Mouse (Mus musculus) megakaryocyte, embryonic 14.5 days (primary cell): ENCODE results near the gene Sox13. TPM values are rescaled to one million over a fixed set of nuclear protein-coding genes. Genes with fewer than 3 reads are reported as not detected.
"Not testable (repeated sequence)": the region's sequence is repeated elsewhere in the genome, so short reads cannot be mapped to it uniquely, and the experiment has no call there.

Source experiments
- H3K27me3 ChIP-seq: replicated peaks from 2 replicates; pipeline ENCODE3; 2012; ENCODE audit warnings: inconsistent platforms
- H3K36me3 ChIP-seq: replicated peaks from 2 replicates; pipeline ENCODE3; 2012; ENCODE audit warnings: low read length, inconsistent platforms, mixed read lengths
- H3K4me1 ChIP-seq: 2 replicates; pipeline ENCODE4 v1.6.1; 2012; ENCODE audit warnings: inconsistent platforms
- H3K4me3 ChIP-seq: replicated peaks from 2 replicates; pipeline ENCODE3; 2012; ENCODE audit warnings: moderate library complexity, mild to moderate bottlenecking, inconsistent platforms
- H3K9me3 ChIP-seq: 2 replicates; pipeline ENCODE4 v1.6.1; 2012; ENCODE audit warnings: inconsistent platforms
- FLI1 ChIP-seq: IDR thresholded peaks from 2 replicates; pipeline ENCODE4 v1.6.1; 2012; ENCODE audit warnings: low read length, inconsistent platforms, mixed read lengths
- GATA1 ChIP-seq: IDR thresholded peaks from 3 replicates; pipeline ENCODE4 v1.6.1; 2012; ENCODE audit warnings: mixed read lengths, low read length, inconsistent platforms, borderline replicate concordance
- polyA plus RNA-seq: library from polyadenylated mRNA; stranded (reverse); fragments of >175 nt; gene quantifications from 2 replicates; pipeline ENCODE4 v1.2.3, GENCODE M21; 2012; ENCODE audit warnings: low replicate concordance; ENCODE audit not compliant: insufficient read depth

Gene Sox13
- polyA plus RNA-seq, 1 experiment = 1.3 TPM

- H3K27me3 ChIP-seq = peaks cover 60% of the 10 kb centered on the region
- peak overlapping the region; percentile 62 for H3K4me3 ChIP-seq
- H3K4me1 ChIP-seq = peaks cover 12% of the 10 kb centered on the region
- TF ChIP-seq GATA1 = no peak
- no peak for TF ChIP-seq FLI1
- H3K9me3 ChIP-seq = 0 out of 2 replicates have a peak, but pooled peaks cover 3% of the 10 kb centered on the region
- H3K36me3 ChIP-seq = no peaks in the 10 kb centered on the region
Measured at GRCm38 (mm10) chr1:133347226-133347625, 77.0 kb downstream of the Sox13 start.

DNA sequence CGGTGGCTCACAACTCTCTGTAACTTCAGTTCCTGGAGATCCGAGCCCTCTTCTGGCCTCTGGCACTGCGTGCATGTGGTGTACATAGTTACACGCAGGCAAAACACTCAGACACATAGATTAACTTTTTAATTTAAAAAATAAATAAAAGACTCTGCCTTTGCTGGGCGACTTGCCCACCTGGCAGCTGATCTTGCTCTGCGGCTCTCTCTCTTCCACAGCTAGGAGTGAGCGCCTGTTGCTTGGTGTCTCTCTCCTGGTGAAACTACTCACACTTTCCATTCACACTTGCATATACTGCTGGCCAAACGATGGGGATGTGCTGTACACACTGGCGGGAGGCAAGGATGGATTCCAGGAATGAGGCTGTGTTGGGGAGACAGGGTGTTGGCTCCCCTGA is 77.6 kb downstream of the Sox13 start:
- peaks cover 54% of the 10 kb centered on the region for H3K27me3 ChIP-seq
- H3K4me1 ChIP-seq = peaks cover 12% of the 10 kb centered on the region
- H3K4me3 ChIP-seq = no peak overlapping the region
- H3K36me3 ChIP-seq = no peaks in the 10 kb centered on the region
- 0 out of 2 replicates have a peak, but pooled peaks cover 3% of the 10 kb centered on the region for H3K9me3 ChIP-seq
- TF ChIP-seq FLI1 = no peak
- no peak for TF ChIP-seq GATA1

- TF ChIP-seq FLI1 (no peak), GATA1 (no peak)
- peaks cover 12% of the 10 kb centered on the region for H3K4me1 ChIP-seq
- H3K9me3 ChIP-seq = 0 out of 2 replicates have a peak, but pooled peaks cover 3% of the 10 kb centered on the region
- peaks cover 37% of the 10 kb centered on the region for H3K27me3 ChIP-seq
- H3K36me3 ChIP-seq = no peaks in the 10 kb centered on the region
- no peak overlapping the region for H3K4me3 ChIP-seq
Measured at GRCm38 (mm10) chr1:133344357-133344756, 79.8 kb downstream of the Sox13 start.

DNA sequence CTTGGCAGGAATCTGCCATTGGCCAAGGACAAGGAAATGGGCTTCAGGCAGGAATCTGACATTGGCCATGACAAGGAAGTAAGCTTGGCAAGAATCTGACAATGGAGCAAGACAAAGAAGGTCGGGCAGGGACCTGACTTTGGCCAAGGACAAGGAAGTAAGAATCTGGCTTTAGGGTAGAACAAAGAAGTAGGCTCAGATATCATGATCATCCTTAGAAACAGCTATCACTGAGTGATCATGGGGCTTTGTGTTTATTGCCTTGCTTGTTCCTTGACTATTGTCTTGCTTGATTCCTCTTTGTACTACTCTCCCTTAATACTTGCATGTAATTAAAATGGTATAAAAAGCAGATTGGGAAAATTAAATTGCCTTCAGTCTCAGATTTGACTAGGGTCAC is 83.8 kb downstream of the Sox13 start:
- H3K27me3 ChIP-seq = peaks cover 11% of the 10 kb centered on the region

GRCm38 (mm10) chr1:133333937-133334336 is 90.2 kb downstream of the Sox13 start:
- Histone ChIP-seq H3K4me1 (peaks cover 6% of the 10 kb centered on the region; the same call in 1 of the 2 replicates), H3K9me3 (peaks cover 8% of the 10 kb centered on the region), H3K4me3 (no peak overlapping the region), H3K36me3 (no peaks in the 10 kb centered on the region), H3K27me3 (peaks cover 39% of the 10 kb centered on the region)
- TF ChIP-seq GATA1 (no peak), FLI1 (no peak)

More for the DNA sequence above, 83.8 kb downstream of the Sox13 start:
- not testable (repeated sequence) for H3K36me3 ChIP-seq, H3K4me3 ChIP-seq, H3K9me3 ChIP-seq, H3K4me1 ChIP-seq

GRCm38 (mm10) chr1:133332656-133333430 is 91.3 kb downstream of the Sox13 start:
- peaks cover 50% of the 10 kb centered on the region for H3K27me3 ChIP-seq
- H3K36me3 ChIP-seq = no peaks in the 10 kb centered on the region
- H3K4me3 ChIP-seq = no peak overlapping the region
- TF ChIP-seq GATA1 (no peak), FLI1 (no peak)
- peaks cover 8% of the 10 kb centered on the region for H3K9me3 ChIP-seq
- peaks cover 6% of the 10 kb centered on the region; the same call in 1 of the 2 replicates for H3K4me1 ChIP-seq

Other genes with a start within 250 kb of the Sox13 start
- gene Golt1a, start 114.6 kb downstream of the Sox13 start, polyA plus RNA-seq = not detected in 2 replicates
- not detected in 2 replicates for gene Kiss1, start 102.5 kb downstream of the Sox13 start, polyA plus RNA-seq
- not detected in 2 replicates for gene Ren1, start 73.9 kb downstream of the Sox13 start, polyA plus RNA-seq
- gene Etnk2, start 60.8 kb downstream of the Sox13 start, polyA plus RNA-seq = 0.11 TPM in 1 of 2 replicates, not detected in the other
- gene Snrpe, start 185.9 kb upstream of the Sox13 start, polyA plus RNA-seq = 14.8 TPM in 1 of 2 replicates, not detected in the other
- not detected in 2 replicates for gene Zbed6, start 236.5 kb upstream of the Sox13 start, polyA plus RNA-seq
- gene Gm38394, start 236.9 kb upstream of the Sox13 start, polyA plus RNA-seq = 0.46 and 1.00 TPM in 2 replicates